Mouse (Mus musculus): ENCODE measurements around the gene Ptger1. TPM values are rescaled to one million over a fixed set of nuclear protein-coding genes. Genes with fewer than 3 reads are reported as not detected.

Ptger1 gene
- 0.65 and 0.94 TPM in 2 replicates for polyA plus RNA-seq (2012; rRNA removed; ENCODE audit: low replicate concordance)

GRCm38 (mm10) chr8:83665969-83666865 lies at the start of gene Ptger1:
Gene Ptger1 (plus strand): TSS chr8:83666678.

DNA sequence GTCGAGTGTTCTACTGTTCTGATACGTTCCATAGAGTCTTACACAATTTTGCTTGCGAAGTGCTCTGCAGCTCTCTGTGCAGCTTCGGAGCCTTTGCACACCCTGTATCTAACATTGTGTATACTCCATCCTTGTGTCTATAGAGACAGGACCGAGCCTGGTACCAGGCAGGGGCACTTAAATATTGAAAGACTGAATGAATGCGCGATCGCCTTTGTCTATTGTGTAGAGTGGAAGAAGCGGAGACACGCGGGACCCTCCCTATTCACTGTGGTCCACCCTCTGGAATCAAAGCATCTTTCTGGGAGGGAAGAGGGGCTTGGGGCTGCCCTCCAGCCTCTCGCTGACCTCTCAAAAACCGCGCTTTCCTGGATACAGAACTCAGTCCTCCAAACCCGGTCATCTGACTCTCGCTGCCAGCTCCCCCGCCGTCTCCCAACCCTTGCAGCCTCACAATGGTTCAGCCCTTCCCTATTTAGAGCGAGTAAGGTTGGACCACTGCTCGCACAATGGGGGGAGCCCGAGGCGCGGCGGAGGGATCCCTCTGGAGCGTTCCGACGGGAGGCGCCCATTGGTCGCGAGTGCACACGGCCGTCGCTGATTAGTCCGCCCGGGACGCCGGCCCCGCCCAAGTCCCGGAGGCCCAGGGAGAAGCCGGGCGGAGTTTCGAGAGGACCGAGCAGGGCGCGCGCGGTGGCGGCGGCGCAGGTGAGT lies 14.3 kb upstream of the Ptger1 start, which contains the start of gene Gipc1:
TSS of gene Gipc1 (plus strand) at position 648 of the 714 bp plus-strand sequence.

GRCm38 (mm10) chr8:83698661-83699453 lies 32.4 kb downstream of the Ptger1 start, which contains the start of gene Pkn1:
Gene Pkn1 (minus strand): TSS chr8:83699179.

GRCm38 (mm10) chr8:83715031-83715690 lies 48.7 kb downstream of the Ptger1 start, which contains the start of gene Ddx39:
Gene Ddx39 (plus strand): TSS chr8:83715177.

Other genes starting within 250 kb of the Ptger1 start
- 2.9 and 8.0 TPM in 2 replicates for gene Scoc, start 208.3 kb upstream of the Ptger1 start, polyA plus RNA-seq (2012; rRNA removed; ENCODE audit: low replicate concordance)
- gene Olfr370, start 130.9 kb upstream of the Ptger1 start, polyA plus RNA-seq (2012; rRNA removed; ENCODE audit: low replicate concordance): not detected in 2 replicates
- 442 and 514 TPM in 2 replicates for gene Ndufb7, start 100.0 kb upstream of the Ptger1 start, polyA plus RNA-seq (2012; rRNA removed; ENCODE audit: low replicate concordance)
- 844 and 1,093 TPM in 2 replicates for gene Tecr, start 58.7 kb upstream of the Ptger1 start, polyA plus RNA-seq (2012; rRNA removed; ENCODE audit: low replicate concordance)
- gene Dnajb1, start 58.5 kb upstream of the Ptger1 start, polyA plus RNA-seq (2012; rRNA removed; ENCODE audit: low replicate concordance): 28.9 and 29.1 TPM in 2 replicates
- 35.8 and 60.6 TPM in 2 replicates for gene Gipc1, start 14.0 kb upstream of the Ptger1 start, polyA plus RNA-seq (2012; rRNA removed; ENCODE audit: low replicate concordance)
- gene Pkn1, start 32.5 kb downstream of the Ptger1 start, polyA plus RNA-seq (2012; rRNA removed; ENCODE audit: low replicate concordance): 135 and 174 TPM in 2 replicates
- gene Ddx39, start 48.5 kb downstream of the Ptger1 start, polyA plus RNA-seq (2012; rRNA removed; ENCODE audit: low replicate concordance): 32.8 and 37.7 TPM in 2 replicates
- gene Adgre5, start 74.6 kb downstream of the Ptger1 start, polyA plus RNA-seq (2012; rRNA removed; ENCODE audit: low replicate concordance): 100.0 and 123 TPM in 2 replicates
- gene Adgrl1, start 233.4 kb downstream of the Ptger1 start, polyA plus RNA-seq (2012; rRNA removed; ENCODE audit: low replicate concordance): 40.0 and 49.0 TPM in 2 replicates